Mouse (Mus musculus) limb, embryonic 13.5 days (tissue): ENCODE data around the gene Slc6a5. TPM values are rescaled to one million over a fixed set of nuclear protein-coding genes. Genes with fewer than 3 reads are reported as not detected.

Source experiments
- polyA plus RNA-seq: library from polyadenylated mRNA; unstranded; fragments of >200 nt; fragmentation: Nextera tagmentation; extraction: Ambion mirVana; gene quantifications from 2 replicates; pipeline ENCODE4 v1.2.1, GENCODE M21; 2015

The Slc6a5 gene
- polyA plus RNA-seq, 1 experiment from 2014 or later = 0.01 TPM

Other genes starting within 250 kb of the Slc6a5 start
- gene Htatip2, start 151.0 kb upstream of the Slc6a5 start, polyA plus RNA-seq = 7.2 and 7.3 TPM in 2 replicates
- 49.8 and 51.1 TPM in 2 replicates for gene Prmt3, start 131.8 kb upstream of the Slc6a5 start, polyA plus RNA-seq
- 3.1 and 3.2 TPM in 2 replicates for gene Nell1, start 64.7 kb downstream of the Slc6a5 start, polyA plus RNA-seq